Mouse (Mus musculus) MEL (cell line): ENCODE measurements at regions not wholly inside any gene's neighbourhood (a gene's known extent, or its start where the extent isn't known, plus 50 kb on each side); places are given as distances from the start of the nearest gene placed in this dataset.
A peak's percentile ranks its signal among the peaks of the same experiment; 100 is the strongest.

Experiments used
- DNase-seq: peaks from one replicate; pipeline ENCODE4 v3.0.0; 2011; ENCODE audit warnings: low read depth, low spot score
- H3K27ac ChIP-seq: 2 replicates; pipeline ENCODE4 v1.5.1; 2012; ENCODE audit warnings: low read depth, mild to moderate bottlenecking, control low read depth, low read length, moderate library complexity; ENCODE audit not compliant: control insufficient read depth
- H3K27me3 ChIP-seq, 2 experiments: fragments of 150-350 bp in 1 of 2; sonication (generic) in 1 of 2; 2 replicates each; pipeline ENCODE4 v1.6.1; 2012; ENCODE audit warnings: low read length in 2 of 2, mild to moderate bottlenecking in 2 of 2, improper control_type of control experiment in 1 of 2, moderate library complexity in 1 of 2; ENCODE audit not compliant: insufficient read depth in 2 of 2, control insufficient read depth in 1 of 2
- H3K36me3 ChIP-seq, 2 experiments: 2 replicates each; pipeline ENCODE4 v1.6.1; 2012 to 2014; ENCODE audit warnings: low read length in 2 of 2, improper control_type of control experiment in 1 of 2, inconsistent platforms in 1 of 2, mild to moderate bottlenecking in 1 of 2; ENCODE audit not compliant: insufficient read depth in 2 of 2, control insufficient read depth in 1 of 2
- H3K4me1 ChIP-seq, 2 experiments: fragments of 150-350 bp in 1 of 2; sonication (generic) in 1 of 2; 2 replicates each; pipeline ENCODE4 v1.6.1; 2012; ENCODE audit warnings: low read length in 2 of 2, improper control_type of control experiment in 1 of 2, mild to moderate bottlenecking in 1 of 2; ENCODE audit not compliant: insufficient read depth in 2 of 2, control insufficient read depth in 1 of 2
- H3K4me3 ChIP-seq, 2 experiments: fragments of 150-350 bp in 1 of 2; sonication (generic) in 1 of 2; 2 replicates each; pipeline ENCODE4 v1.5.1; 2012; ENCODE audit warnings: low read depth in 2 of 2, low read length in 2 of 2, mild to moderate bottlenecking in 2 of 2, moderate library complexity in 2 of 2, control low read depth in 1 of 2, improper control_type of control experiment in 1 of 2; ENCODE audit not compliant: control insufficient read depth in 1 of 2, insufficient read depth in 1 of 2
- H3K79me2 ChIP-seq: 2 replicates; pipeline ENCODE4 v1.6.1; 2012; ENCODE audit warnings: mild to moderate bottlenecking, low read length, moderate library complexity; ENCODE audit not compliant: control insufficient read depth, poor library complexity, insufficient read depth
- H3K9ac ChIP-seq: 2 replicates; pipeline ENCODE4 v1.6.1; 2012; ENCODE audit warnings: low read depth, mild to moderate bottlenecking, control low read depth, low read length, moderate library complexity; ENCODE audit not compliant: control insufficient read depth, poor library complexity, severe bottlenecking
- H3K9me3 ChIP-seq: fragments of 150-350 bp; sonication (generic); replicated peaks from 2 replicates; pipeline ENCODE4 v1.6.1; 2012; ENCODE audit warnings: mild to moderate bottlenecking, low read length, improper control_type of control experiment, moderate library complexity; ENCODE audit not compliant: insufficient read depth
- BHLHE40 ChIP-seq: IDR thresholded peaks from 2 replicates; pipeline ENCODE4 v1.6.1; 2012; ENCODE audit warnings: low read depth, mild to moderate bottlenecking, inconsistent platforms, low read length, improper control_type of control experiment, borderline replicate concordance
- CHD1 ChIP-seq: IDR thresholded peaks from 2 replicates; pipeline ENCODE4 v1.6.1; 2012; ENCODE audit warnings: low read depth, mild to moderate bottlenecking, inconsistent platforms, low read length, improper control_type of control experiment
- CHD2 ChIP-seq: IDR thresholded peaks from 2 replicates; pipeline ENCODE4 v1.6.1; 2011; ENCODE audit warnings: low read length, improper control_type of control experiment
- CTCF ChIP-seq, 3 experiments: IDR thresholded peaks in 2 of 3; conservative IDR thresholded peaks in 1 of 3; 2 replicates each; pipeline ENCODE4 v1.5.1; 2011 to 2012; ENCODE audit warnings: low read length in 3 of 3, low read depth in 2 of 3, mild to moderate bottlenecking in 2 of 3, improper control_type of control experiment in 1 of 3, inconsistent platforms in 1 of 3, mixed read lengths in 1 of 3, moderate library complexity in 1 of 3; ENCODE audit not compliant: control insufficient read depth in 1 of 3, insufficient read depth in 1 of 3, poor library complexity in 1 of 3, severe bottlenecking in 1 of 3
- E2F4 ChIP-seq: IDR thresholded peaks from 2 replicates; pipeline ENCODE4 v1.6.1; 2011; ENCODE audit warnings: low read depth, low read length, improper control_type of control experiment, borderline replicate concordance
- ELF1 ChIP-seq: IDR thresholded peaks from 2 replicates; pipeline ENCODE4 v1.6.1; 2014; ENCODE audit warnings: low read depth, mild to moderate bottlenecking, inconsistent platforms, low read length, improper control_type of control experiment, moderate library complexity
- EP300 ChIP-seq, 2 experiments: IDR thresholded peaks; 2 replicates each; pipeline ENCODE4 v1.6.1; 2011; ENCODE audit warnings: improper control_type of control experiment in 2 of 2, low read length in 2 of 2, low read depth in 1 of 2, mild to moderate bottlenecking in 1 of 2
- ETS1 ChIP-seq: IDR thresholded peaks from 2 replicates; pipeline ENCODE4 v1.6.1; 2012; ENCODE audit warnings: low read depth, mild to moderate bottlenecking, inconsistent platforms, low read length, improper control_type of control experiment, moderate library complexity
- GABPA ChIP-seq: IDR thresholded peaks from 2 replicates; pipeline ENCODE4 v1.6.1; 2012; ENCODE audit warnings: low read depth, mild to moderate bottlenecking, inconsistent platforms, low read length, improper control_type of control experiment, moderate library complexity
- HCFC1 ChIP-seq: IDR thresholded peaks from 2 replicates; pipeline ENCODE4 v1.6.1; 2012; ENCODE audit warnings: low read depth, mild to moderate bottlenecking, inconsistent platforms, low read length, improper control_type of control experiment, moderate library complexity
- JUND ChIP-seq: IDR thresholded peaks from 2 replicates; pipeline ENCODE4 v1.6.1; 2011; ENCODE audit warnings: low read depth, mild to moderate bottlenecking, improper control_type of control experiment, low read length
- MAFK ChIP-seq: IDR thresholded peaks from 2 replicates; pipeline ENCODE4 v1.6.1; 2011; ENCODE audit warnings: low read depth, mild to moderate bottlenecking, low read length, improper control_type of control experiment, borderline replicate concordance
- MAX ChIP-seq: IDR thresholded peaks from 2 replicates; pipeline ENCODE4 v1.6.1; 2011; ENCODE audit warnings: low read length, improper control_type of control experiment
- MAZ ChIP-seq: IDR thresholded peaks from 2 replicates; pipeline ENCODE4 v1.6.1; 2012; ENCODE audit warnings: low read depth, mild to moderate bottlenecking, inconsistent platforms, low read length, improper control_type of control experiment
- MXI1 ChIP-seq: IDR thresholded peaks from 2 replicates; pipeline ENCODE4 v1.6.1; 2011; ENCODE audit warnings: mild to moderate bottlenecking, low read depth, low read length, improper control_type of control experiment
- MYC ChIP-seq: IDR thresholded peaks from 2 replicates; pipeline ENCODE4 v1.6.1; 2011; ENCODE audit warnings: low read depth, mild to moderate bottlenecking, low read length, improper control_type of control experiment, moderate library complexity
- NELFE ChIP-seq: IDR thresholded peaks from 2 replicates; pipeline ENCODE4 v1.6.1; 2011; ENCODE audit warnings: low read depth, low read length, improper control_type of control experiment
- NRF1 ChIP-seq: IDR thresholded peaks from 2 replicates; pipeline ENCODE4 v1.6.1; 2014; ENCODE audit warnings: low read depth, mild to moderate bottlenecking, inconsistent platforms, low read length, improper control_type of control experiment, moderate library complexity; ENCODE audit not compliant: poor library complexity, insufficient read depth, severe bottlenecking
- POLR2A ChIP-seq, 2 experiments: IDR thresholded peaks; 2 replicates each; pipeline ENCODE4 v1.6.1; 2011 to 2012; ENCODE audit warnings: low read length in 2 of 2, mild to moderate bottlenecking in 2 of 2, control low read depth in 1 of 2, improper control_type of control experiment in 1 of 2, low read depth in 1 of 2, moderate library complexity in 1 of 2; ENCODE audit not compliant: control insufficient read depth in 1 of 2, insufficient read depth in 1 of 2, poor library complexity in 1 of 2
- POLR2AphosphoS2 ChIP-seq: IDR thresholded peaks from 2 replicates; pipeline ENCODE4 v1.6.1; 2011; ENCODE audit warnings: low read length, improper control_type of control experiment
- POLR2AphosphoS5 ChIP-seq: IDR thresholded peaks from 2 replicates; pipeline ENCODE4 v1.6.1; 2012; ENCODE audit warnings: low read depth, borderline replicate concordance, mild to moderate bottlenecking, inconsistent platforms, low read length, moderate library complexity, mixed read lengths
- RCOR1 ChIP-seq: IDR thresholded peaks from 2 replicates; pipeline ENCODE4 v1.6.1; 2012; ENCODE audit warnings: low read depth, mild to moderate bottlenecking, inconsistent platforms, low read length, improper control_type of control experiment
- SIN3A ChIP-seq: IDR thresholded peaks from 2 replicates; pipeline ENCODE4 v1.6.1; 2012; ENCODE audit warnings: low read length, improper control_type of control experiment, inconsistent platforms
- SMC3 ChIP-seq: IDR thresholded peaks from 2 replicates; pipeline ENCODE4 v1.6.1; 2011; ENCODE audit warnings: low read depth, low read length, improper control_type of control experiment
- TBP ChIP-seq: IDR thresholded peaks from 2 replicates; pipeline ENCODE4 v1.8.0; 2011; ENCODE audit warnings: low read depth, low read length, improper control_type of control experiment
- TCF12 ChIP-seq: IDR thresholded peaks from 2 replicates; pipeline ENCODE4 v1.6.1; 2014; ENCODE audit warnings: low read depth, mild to moderate bottlenecking, inconsistent platforms, low read length, improper control_type of control experiment, moderate library complexity
- USF1 ChIP-seq: IDR thresholded peaks from 2 replicates; pipeline ENCODE4 v1.6.1; 2014; ENCODE audit warnings: low read depth, mild to moderate bottlenecking, inconsistent platforms, low read length, improper control_type of control experiment, moderate library complexity
- USF2 ChIP-seq, 2 experiments: IDR thresholded peaks; 2 replicates each; pipeline ENCODE4 v1.6.1; 2011 to 2012; ENCODE audit warnings: improper control_type of control experiment in 2 of 2, low read length in 2 of 2, borderline replicate concordance in 1 of 2, inconsistent platforms in 1 of 2, low read depth in 1 of 2, mild to moderate bottlenecking in 1 of 2; ENCODE audit not compliant: insufficient read depth in 1 of 2
- ZC3H11A ChIP-seq: IDR thresholded peaks from 2 replicates; pipeline ENCODE4 v1.6.1; 2012; ENCODE audit warnings: low read depth, mild to moderate bottlenecking, inconsistent platforms, low read length, improper control_type of control experiment
- ZMIZ1 ChIP-seq: IDR thresholded peaks from 2 replicates; pipeline ENCODE4 v1.6.1; 2012; ENCODE audit warnings: low read depth, mild to moderate bottlenecking, inconsistent platforms, low read length, improper control_type of control experiment, moderate library complexity
- ZNF384 ChIP-seq: IDR thresholded peaks from 2 replicates; pipeline ENCODE4 v1.6.1; 2012; ENCODE audit warnings: low read depth, mild to moderate bottlenecking, inconsistent platforms, low read length, improper control_type of control experiment

GRCm38 (mm10) chrX:11752513-11752912 is 407.6 kb downstream of the Bcor start:
- no peak for DNase-seq
- peak overlapping the region in 1 of 2 experiments; percentile 60; a peak in 2 of 4 replicates for H3K4me3 ChIP-seq

GRCm38 (mm10) chrX:11752973-11753590 is 407.1 kb downstream of the Bcor start:
- H3K36me3 ChIP-seq = peaks cover 0 to 12% of the 10 kb centered on the region in 2 experiments; a peak in 2 of 4 replicates
- H3K27me3 ChIP-seq = no peaks in the 10 kb centered on the region
- H3K4me3 ChIP-seq = peak overlapping the region; percentile 60 to 68
- no peaks in the 10 kb centered on the region; the same call in 1 of the 2 replicates for H3K79me2 ChIP-seq
- DNase-seq = peak; percentile 93
- peak overlapping the region; percentile 76 for H3K9ac ChIP-seq
- H3K27ac ChIP-seq = peak overlapping the region; percentile 98
- H3K4me1 ChIP-seq = peaks cover 3 to 20% of the 10 kb centered on the region in 2 experiments; a peak in 3 of 4 replicates
- H3K9me3 ChIP-seq = no peaks in the 10 kb centered on the region
- no peak for TF ChIP-seq ZNF384
- peak; percentile 97 for TF ChIP-seq MXI1
- TF ChIP-seq POLR2AphosphoS2 = no peak
- TF ChIP-seq MAZ = peak; percentile 74
- peak; percentile 91 for TF ChIP-seq MAX
- no peak for TF ChIP-seq MAFK
- 0 out of 2 replicates have a peak, but pooled peaks have one; percentile 22 for TF ChIP-seq BHLHE40
- TF ChIP-seq TCF12 = no peak
- TF ChIP-seq ZC3H11A = no peak
- TF ChIP-seq MYC = peak; percentile 90
- TF ChIP-seq SMC3 = peak; percentile 2; the same call in 1 of the 2 replicates
- TF ChIP-seq RCOR1 = peak; percentile 15; the same call in 1 of the 2 replicates
- 0 out of 2 replicates have a peak, but pooled peaks have one; percentile 42 for TF ChIP-seq NELFE
- TF ChIP-seq CHD1 = no peak
- peak; percentile 72; the same call in 1 of the 2 replicates for TF ChIP-seq ELF1
- no peak for TF ChIP-seq E2F4
- TF ChIP-seq TBP = peak; percentile 71
- peak; percentile 88 for TF ChIP-seq SIN3A
- peak; percentile 36 to 54; a peak in 2 of 4 replicates for TF ChIP-seq EP300 (IDR thresholded peaks at IDR 0.05; ENCODE audit: low read depth in 1 of 2, low read length in 2 of 2)
- TF ChIP-seq CTCF (IDR thresholded peaks at IDR 0.05 in 2 of 3, conservative IDR thresholded peaks at IDR 0.05 in 1 of 3; ENCODE audit: control insufficient read depth in 1 of 3, insufficient read depth in 1 of 3, low read depth in 2 of 3, low read length in 3 of 3, poor library complexity in 1 of 3, severe bottlenecking in 1 of 3) = no peak
- TF ChIP-seq POLR2A (IDR thresholded peaks at IDR 0.05; ENCODE audit: control insufficient read depth in 1 of 2, insufficient read depth in 1 of 2, low read depth in 1 of 2, low read length in 2 of 2, poor library complexity in 1 of 2) = peak in 1 of 2 experiments; percentile 60; a peak in 2 of 4 replicates
- TF ChIP-seq GABPA = no peak
- no peak for TF ChIP-seq JUND
- TF ChIP-seq NRF1 = no peak
- peak; percentile 60 for TF ChIP-seq ETS1
- peak; percentile 64; the same call in 1 of the 2 replicates for TF ChIP-seq HCFC1
- peak; percentile 82 for TF ChIP-seq USF1

More at GRCm38 (mm10) chrX:11752513-11752912, 407.6 kb downstream of the Bcor start:
- Histone ChIP-seq H3K4me1 (peaks cover 3 to 20% of the 10 kb centered on the region in 2 experiments; a peak in 3 of 4 replicates), H3K27me3 (no peaks in the 10 kb centered on the region), H3K27ac (peak overlapping the region; percentile 98), H3K9me3 (no peaks in the 10 kb centered on the region), H3K36me3 (peaks cover 0 to 12% of the 10 kb centered on the region in 2 experiments; a peak in 2 of 4 replicates), H3K9ac (peak overlapping the region; percentile 76), H3K79me2 (no peaks in the 10 kb centered on the region; the same call in 1 of the 2 replicates)
- TF ChIP-seq USF2 (IDR thresholded peaks at IDR 0.05; ENCODE audit: borderline replicate concordance in 1 of 2, insufficient read depth in 1 of 2, low read depth in 1 of 2, low read length in 2 of 2) = no peak
- no peak for TF ChIP-seq SMC3
- TF ChIP-seq GABPA = no peak
- no peak for TF ChIP-seq HCFC1
- no peak for TF ChIP-seq BHLHE40
- no peak for TF ChIP-seq ZMIZ1
- TF ChIP-seq E2F4 = no peak
- no peak for TF ChIP-seq POLR2AphosphoS5
- no peak for TF ChIP-seq MYC
- TF ChIP-seq CHD2 = no peak
